Mouse (Mus musculus) small intestine, adult 2 months (tissue): ENCODE results near the gene Cacna2d3.

Experiments used
- CTCF ChIP-seq: fragments of 200-500 bp; IDR thresholded peaks from 2 replicates; pipeline ENCODE4 v1.5.1; 2012; ENCODE audit warnings: low read depth, mild to moderate bottlenecking, control low read depth, inconsistent platforms, low read length, moderate library complexity, mixed read lengths; ENCODE audit not compliant: insufficient replicate concordance, insufficient read length; ENCODE audit errors: extremely low read depth
- POLR2A ChIP-seq: fragments of 200-500 bp; IDR thresholded peaks from 2 replicates; pipeline ENCODE4 v1.6.1; 2012; ENCODE audit warnings: low read depth, mild to moderate bottlenecking, control low read depth, inconsistent platforms, low read length, moderate library complexity

GRCm38 (mm10) chr14:29435203-29435602 lies 286.5 kb downstream of the Cacna2d3 start:
- TF ChIP-seq CTCF (no peak), POLR2A (no peak)
